Mouse (Mus musculus) right cerebral cortex, postnatal 4 days (tissue): Measurements from ENCODE around the gene Phlpp1.

Experiments
- DNase-seq: peaks from one replicate; pipeline ENCODE4 v3.0.0-alpha.2; 2022

The Phlpp1 gene

GRCm38 (mm10) chr1:106168001-106168400 lies 3.6 kb upstream of the Phlpp1 start:
- DNase-seq, result no peak

DNA sequence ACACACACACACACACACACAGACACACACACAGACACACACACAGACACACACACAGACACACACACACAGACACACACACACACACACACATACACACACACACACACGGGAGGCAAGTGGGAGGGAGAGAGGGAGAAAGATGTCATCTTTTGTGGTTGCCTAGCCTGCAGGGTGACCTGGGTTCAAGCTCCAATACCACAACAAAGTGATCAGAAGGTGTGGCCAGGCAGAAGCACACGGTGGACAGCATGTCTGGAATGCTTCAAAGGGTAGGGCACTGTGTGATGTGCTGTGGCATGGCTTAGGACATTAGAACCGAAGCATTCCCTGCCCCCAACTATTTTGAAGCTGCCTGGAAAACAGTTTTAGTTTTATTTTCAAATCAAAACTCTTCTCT lies 2.8 kb upstream of the Phlpp1 start:
- no peak for DNase-seq

- DNase-seq, result no peak
Measured at GRCm38 (mm10) chr1:106169741-106170265, 1.7 kb upstream of the Phlpp1 start.

DNA sequence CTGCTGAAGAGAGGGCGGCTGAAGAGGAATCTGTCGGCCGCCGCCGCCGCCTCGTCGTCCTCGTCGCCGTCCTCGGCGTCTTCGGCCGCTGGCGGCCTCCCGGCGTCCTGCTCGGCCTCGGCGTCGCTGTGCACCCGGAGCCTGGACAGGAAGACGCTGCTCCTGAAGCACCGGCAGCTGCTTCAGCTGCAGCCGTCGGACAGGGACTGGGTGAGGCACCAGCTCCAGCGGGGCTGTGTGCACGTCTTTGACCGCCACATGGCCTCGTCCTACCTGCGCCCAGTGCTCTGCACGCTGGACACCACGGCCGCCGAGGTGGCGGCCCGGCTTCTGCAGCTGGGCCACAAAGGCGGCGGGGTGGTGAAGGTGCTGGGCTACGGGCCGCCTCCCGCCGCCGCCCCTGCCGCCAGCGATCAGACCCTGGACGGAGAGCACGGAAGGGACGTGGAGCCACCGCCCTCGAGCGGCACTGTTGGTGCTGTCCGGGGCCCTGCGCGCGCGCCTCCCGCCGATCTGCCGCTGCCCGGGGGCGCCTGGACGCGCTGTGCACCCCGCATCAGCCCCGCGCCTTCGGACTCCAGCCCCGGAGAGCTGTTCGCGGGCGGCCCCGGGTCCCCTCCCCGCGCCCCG lies 864 bp downstream of the Phlpp1 start:
- DNase-seq, result peak; percentile 44

DNA sequence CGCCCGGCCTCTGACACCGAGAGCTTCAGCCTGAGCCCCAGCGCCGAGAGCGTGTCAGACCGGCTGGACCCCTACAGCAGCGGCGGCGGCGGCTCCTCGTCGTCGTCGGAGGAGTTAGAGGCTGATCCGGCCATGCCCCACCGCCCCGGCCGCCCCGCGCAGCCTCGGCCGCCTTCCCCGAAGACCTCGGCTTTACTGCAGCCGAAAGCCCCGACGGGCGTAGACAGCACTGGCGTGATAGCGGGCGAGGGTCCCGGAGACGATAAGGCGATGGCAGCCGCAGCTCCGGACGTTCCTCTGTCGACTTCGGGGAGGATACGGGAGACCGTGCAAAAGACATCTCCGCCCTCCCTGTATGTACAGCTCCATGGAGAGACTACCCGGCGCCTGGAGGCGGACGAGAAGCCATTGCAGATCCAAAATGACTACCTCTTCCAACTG lies 1.4 kb downstream of the Phlpp1 start:
- peak; percentile 50 for DNase-seq

GRCm38 (mm10) chr1:106173621-106174156 lies 2.1 kb downstream of the Phlpp1 start:
- no peak for DNase-seq

- DNase-seq, result no peak
Measured at GRCm38 (mm10) chr1:106174598-106174997, 3.0 kb downstream of the Phlpp1 start.

- DNase-seq, result no peak
Measured at GRCm38 (mm10) chr1:106175360-106175759, 3.8 kb downstream of the Phlpp1 start.

GRCm38 (mm10) chr1:106176791-106177190 lies 5.2 kb downstream of the Phlpp1 start:
- DNase-seq, result no peak

- DNase-seq, result no peak
Measured at GRCm38 (mm10) chr1:106177868-106178790, 6.6 kb downstream of the Phlpp1 start.

DNA sequence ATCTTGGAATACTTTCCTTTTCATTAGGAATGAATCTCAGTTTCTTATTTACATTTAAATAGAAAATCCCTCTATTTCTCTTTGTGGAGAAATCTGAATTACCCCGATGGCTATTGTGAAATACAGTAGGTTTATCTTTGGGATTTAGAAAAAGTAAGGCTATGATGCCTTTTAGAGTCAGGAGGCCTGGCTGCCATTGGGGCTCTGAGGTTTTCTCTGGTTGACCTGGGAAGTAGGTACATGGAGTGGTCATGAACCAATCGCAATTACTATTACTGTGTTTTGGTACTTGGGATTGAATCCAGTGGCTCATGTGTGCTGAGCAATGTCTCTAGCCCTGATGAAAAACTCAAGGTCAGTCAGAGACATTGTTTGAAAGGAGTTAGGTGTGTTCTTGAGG lies 12.1 kb downstream of the Phlpp1 start:
- DNase-seq, result no peak

GRCm38 (mm10) chr1:106184780-106185460 lies 13.4 kb downstream of the Phlpp1 start:
- no peak for DNase-seq

DNA sequence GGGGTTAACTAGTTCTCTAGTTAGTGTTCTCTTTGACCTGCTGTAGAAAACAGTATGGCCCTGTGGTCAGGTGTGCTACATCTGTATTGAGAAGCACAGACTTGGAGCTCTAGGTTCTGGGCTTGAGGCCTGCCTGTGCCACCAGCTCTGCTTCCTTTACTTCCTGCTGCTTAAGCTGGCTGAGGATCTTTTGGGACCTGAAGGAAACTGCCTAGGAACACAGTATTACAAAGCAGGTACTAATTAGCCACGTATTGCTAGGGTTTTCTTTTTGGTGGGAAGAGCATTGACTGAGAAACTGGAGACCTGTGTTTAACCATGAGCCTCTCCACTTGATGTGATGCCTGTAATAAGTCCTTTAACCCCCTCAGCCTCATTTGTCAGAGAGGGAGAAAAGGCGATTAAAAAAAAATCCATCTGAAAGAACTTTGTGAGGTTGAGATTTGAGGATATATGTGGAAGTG lies 13.9 kb downstream of the Phlpp1 start:
- DNase-seq, result no peak

DNA sequence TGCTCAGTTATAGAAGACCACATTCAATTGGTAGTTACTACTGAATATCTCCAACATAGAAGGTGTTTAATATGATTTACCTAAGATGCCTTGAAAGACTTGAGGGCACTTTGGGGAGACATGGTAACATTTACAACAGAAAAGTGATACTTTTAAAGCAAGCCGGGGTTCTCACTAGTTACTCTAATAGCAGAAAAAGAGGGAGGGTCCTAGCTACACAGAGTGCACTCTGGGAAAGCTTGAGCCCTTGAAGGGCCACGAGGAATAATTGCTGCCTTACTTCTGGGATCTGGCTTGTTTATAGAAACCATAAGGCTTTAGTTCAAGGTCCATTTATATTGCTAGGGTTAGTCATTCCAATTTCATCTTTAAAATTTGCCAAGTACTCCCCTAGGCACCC lies 14.5 kb downstream of the Phlpp1 start:
- DNase-seq, result no peak

- DNase-seq, result no peak
Measured at GRCm38 (mm10) chr1:106187480-106187879, 15.9 kb downstream of the Phlpp1 start.

DNA sequence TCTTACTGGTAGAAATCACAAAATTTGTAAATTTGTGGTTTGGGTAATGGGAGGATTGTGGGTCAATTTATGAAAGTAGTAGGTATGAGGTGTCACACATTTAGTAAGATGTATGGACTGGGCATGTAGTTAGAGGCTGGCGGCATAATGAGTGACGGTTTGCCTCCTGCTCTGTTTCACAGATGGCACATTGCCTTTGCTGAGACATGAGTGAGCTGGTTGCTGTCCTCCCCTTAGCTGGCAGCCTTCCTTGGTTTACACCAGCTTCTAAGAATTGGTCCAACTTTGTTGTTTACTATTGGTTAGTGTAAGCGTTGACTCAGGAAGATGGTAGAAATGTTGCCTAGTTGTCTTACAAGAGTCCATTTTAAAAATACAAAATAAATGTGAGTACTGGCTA lies 17.2 kb downstream of the Phlpp1 start:
- DNase-seq, result no peak

GRCm38 (mm10) chr1:106189311-106189710 lies 17.8 kb downstream of the Phlpp1 start:
- DNase-seq, result no peak

DNA sequence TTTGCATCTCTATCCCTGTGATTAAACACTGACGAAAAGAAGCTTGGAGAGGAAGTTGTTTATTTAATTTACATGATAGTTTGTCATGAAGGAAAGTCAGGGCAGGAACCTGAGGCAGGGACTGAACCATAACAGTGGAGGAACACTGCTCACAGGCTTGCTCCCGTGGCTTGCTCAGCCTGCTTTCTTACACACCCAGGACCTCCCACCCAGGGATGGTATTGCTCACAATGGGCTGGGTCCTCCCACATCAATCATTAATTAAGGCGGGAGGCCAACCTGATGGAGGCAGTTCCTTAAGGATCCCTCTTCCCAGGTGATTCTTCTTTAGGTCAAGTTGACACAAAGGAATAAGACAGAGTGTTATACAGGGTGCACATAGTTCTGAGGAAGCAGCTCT lies 19.1 kb downstream of the Phlpp1 start:
- DNase-seq, result no peak

DNA sequence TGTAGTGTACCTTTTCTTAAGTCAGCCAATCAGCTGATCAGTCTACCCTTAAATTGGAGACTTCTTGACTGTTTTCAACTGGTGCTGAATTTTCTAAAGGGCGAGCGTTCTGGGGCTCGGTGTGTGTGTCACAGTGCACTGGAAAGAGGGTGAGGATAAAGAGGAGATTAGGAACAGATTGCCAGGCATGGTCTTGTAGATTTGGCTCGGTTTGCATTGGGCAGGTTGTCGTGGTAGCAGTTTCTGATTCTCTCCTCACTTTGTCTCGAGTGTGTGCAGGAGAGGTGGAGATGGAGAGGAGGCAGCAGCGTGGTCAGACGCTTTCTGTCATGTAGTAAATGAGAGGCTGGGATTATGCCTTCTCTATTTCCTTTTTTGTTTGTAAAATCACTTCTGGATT lies 20.3 kb downstream of the Phlpp1 start:
- DNase-seq, result no peak

GRCm38 (mm10) chr1:106192864-106193470 lies 21.4 kb downstream of the Phlpp1 start:
- no peak for DNase-seq

GRCm38 (mm10) chr1:106193487-106193886 lies 21.9 kb downstream of the Phlpp1 start:
- no peak for DNase-seq

- DNase-seq, result no peak
Measured at GRCm38 (mm10) chr1:106194263-106194662, 22.7 kb downstream of the Phlpp1 start.

GRCm38 (mm10) chr1:106197991-106198390 lies 26.4 kb downstream of the Phlpp1 start:
- DNase-seq, result no peak
